In genomic region chrX:168935447-168935846, GRCm38 (mm10) we compare ENCODE assay signal across 8 mouse cellular contexts.
DNase-seq lines count a peak whose midpoint lies in the region.

No protein-coding gene starts in this region.

- intact Hi-C loops in gastrocnemius, postnatal 14 days (cut with DNase I; ENCODE audit: low total_unique reads): loop anchor here (5.0 to 10.0 kb wide), 4 partner anchors 149 to 369 kb away; no protein-coding TSS in a partner anchor

- DNase-seq in cerebellum, postnatal 14 days: peak; percentile 22 to 28
- no peak for DNase-seq in cerebellum, adult 9-11 months
- DNase-seq in left cerebral cortex, adult 18-20 months (ENCODE audit: low spot score in 2 of 2): peak; percentile 9 to 12
- no peak for DNase-seq in left cerebral cortex, adult 8-10 months (ENCODE audit: low spot score in 2 of 2)
- peak; percentile 43 for DNase-seq in MEL-GATA-1-ER (ENCODE audit: extremely low read depth, low read depth)
- peak; percentile 20 to 31 for DNase-seq in layer of hippocampus, postnatal 10 days (ENCODE audit: low spot score in 2 of 2)
- peak; percentile 10 for DNase-seq in telencephalon, adult 2 months (ENCODE audit: low read depth, low spot score)
- DNase-seq in gastrocnemius, postnatal 14 days: no peak

Comparison
In these comparisons a context has a peak if more than half of its experiments do, and no peak if none do; other contexts are left out.
1. DNase-seq: peak in cerebellum, postnatal 14 days (2 of 2), left cerebral cortex, adult 18-20 months (2 of 2), MEL-GATA-1-ER (single experiment), layer of hippocampus, postnatal 10 days (2 of 2) and telencephalon, adult 2 months (single experiment); none in cerebellum, adult 9-11 months (single experiment), left cerebral cortex, adult 8-10 months (0 of 2) and gastrocnemius, postnatal 14 days (single experiment).